Mouse (Mus musculus): ENCODE measurements around the gene Ank. TPM values are rescaled to one million over a fixed set of nuclear protein-coding genes. Genes with fewer than 3 reads are reported as not detected.

Gene Ank
- total RNA-seq, 2 experiments from 2014 or later = 12.7 to 46.5 TPM

DNA sequence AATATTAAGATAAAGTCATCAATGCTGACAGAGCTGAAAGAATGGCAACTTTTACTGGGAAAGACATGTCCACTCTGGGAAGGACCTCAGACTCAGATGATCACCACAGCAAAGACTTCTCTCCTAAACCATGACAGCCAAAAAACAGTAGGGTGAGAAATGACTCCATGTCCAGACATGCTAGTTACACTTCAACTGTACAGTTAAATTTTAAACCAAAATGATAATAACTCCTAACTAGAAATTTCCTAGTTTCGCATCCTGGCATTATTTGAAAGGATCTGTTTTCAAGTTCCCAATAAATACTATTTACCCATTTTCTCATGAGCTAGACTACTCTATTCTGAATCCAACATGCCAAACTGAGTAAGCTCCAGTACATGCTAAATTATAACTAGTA is 159.8 kb downstream of the Ank start:
- no peak for ATAC-seq (ENCODE audit: poor library complexity, severe bottlenecking)

DNA sequence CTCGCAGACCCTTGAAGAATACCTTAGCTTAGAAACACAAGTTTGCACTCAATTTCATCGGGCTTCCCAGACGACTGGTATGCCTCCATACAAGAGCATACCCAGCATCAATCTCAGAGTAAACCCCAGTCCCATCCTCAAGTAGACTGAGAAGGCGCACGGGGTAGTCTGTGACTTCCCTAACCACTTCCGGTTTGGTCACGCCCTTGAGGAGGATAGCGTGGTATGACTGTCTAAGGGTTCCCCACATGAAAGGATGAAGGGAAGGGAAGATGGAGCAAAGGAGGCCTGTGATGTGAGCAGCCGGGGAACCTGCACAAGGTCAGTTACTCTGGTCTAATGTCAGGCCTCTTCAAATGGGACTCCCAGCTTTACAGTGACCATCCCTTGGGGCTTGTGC is 161.3 kb downstream of the Ank start:
- ATAC-seq (ENCODE audit: poor library complexity, severe bottlenecking) = peak; percentile 41

DNA sequence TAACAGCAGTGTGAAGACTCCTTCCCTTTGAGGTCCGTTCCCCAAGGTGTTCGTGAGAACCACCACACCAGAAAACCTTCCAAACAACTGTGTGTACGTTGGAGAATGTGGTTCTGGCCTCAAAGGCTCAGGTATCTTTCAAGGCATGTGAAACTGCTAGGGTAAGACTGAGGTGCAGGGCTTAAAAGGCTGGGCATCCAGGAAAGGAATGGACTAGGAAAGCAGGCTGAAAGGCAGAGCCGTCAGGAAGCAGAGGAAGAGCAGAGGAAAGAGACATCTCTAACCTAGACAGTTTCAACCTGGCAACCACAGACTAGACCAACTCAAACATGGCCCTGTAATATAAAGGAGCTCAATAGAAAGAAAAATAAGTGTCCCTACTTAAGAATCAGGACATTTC is 162.6 kb downstream of the Ank start:
- ATAC-seq (ENCODE audit: poor library complexity, severe bottlenecking) = no peak

DNA sequence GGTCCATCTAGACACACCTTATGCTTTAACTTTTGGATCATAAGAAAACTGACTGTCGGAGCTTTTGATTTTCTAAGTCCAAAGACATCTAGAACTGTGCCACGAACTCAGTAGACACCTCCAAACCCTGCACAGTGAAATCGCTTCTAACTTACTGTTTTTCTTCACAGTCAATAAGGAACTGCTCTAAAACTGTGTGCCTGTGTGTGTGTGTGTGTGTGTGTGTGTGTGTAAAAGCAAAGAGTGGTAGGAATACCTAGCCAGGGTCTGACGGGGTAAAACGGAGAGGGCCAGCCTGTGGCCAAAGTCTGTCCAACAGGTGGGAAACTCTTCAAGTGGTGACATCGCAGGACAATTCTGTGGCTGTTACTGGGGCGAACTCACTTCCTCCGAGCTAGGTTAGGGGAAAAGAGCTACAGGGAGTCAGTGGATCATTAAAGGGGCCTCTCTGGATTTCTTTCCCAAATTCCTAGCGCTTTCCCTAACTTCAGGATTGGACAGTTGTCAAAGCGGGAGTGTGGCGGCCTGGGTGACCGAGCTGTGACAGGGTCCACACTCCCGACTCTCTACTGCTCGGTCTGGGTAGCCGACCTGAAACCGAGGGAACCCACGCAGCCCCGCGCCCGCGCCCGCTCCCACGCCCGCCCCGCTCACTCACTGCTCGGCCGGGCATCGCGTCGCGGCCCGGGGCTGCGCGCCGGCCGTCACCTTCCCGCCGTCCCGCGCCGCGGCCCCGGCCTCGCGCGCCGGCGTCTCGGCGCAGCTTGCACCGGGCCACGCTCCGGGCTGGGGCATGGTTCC is 163.5 kb downstream of the Ank start:
- no peak for ATAC-seq (ENCODE audit: poor library complexity, severe bottlenecking)

DNA sequence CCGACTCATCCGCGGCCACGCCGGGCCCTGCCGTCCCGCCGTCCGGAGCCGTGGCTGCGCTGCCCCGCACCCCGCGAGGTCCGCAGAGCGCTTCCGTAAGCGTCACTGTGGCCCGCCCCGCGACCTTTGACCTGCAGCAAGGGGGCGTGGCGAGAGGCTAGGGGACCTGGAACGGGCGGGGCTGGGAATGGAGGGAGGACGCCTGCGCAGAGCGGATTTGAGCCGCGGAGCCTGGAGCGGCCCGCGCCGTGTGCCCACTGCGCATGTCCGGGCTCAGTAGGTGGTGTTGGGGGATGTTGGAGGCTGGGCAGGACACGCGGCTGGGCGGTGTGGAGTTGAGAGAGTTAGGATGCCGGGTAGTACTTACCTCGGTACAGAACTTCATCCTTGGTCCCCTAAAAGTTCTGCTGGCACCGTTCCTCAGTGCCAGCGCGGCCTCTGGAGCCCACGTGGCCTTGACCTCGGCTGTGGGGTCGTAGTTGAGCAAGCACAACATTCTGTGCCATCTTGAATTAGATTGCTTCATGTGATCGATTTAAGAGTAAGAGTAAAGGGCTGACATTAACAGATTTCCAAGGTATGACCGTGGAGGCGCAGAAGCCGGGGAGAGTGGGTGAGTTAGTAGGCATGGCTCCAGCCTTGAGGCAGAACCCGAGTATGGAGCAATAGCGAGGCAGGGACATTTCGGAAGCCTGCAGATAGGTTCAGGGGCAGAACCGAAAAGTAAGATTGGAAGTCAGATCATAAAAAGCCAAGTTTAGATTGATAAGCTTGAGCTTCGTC is 164.3 kb downstream of the Ank start, which contains the start of gene Otulin:
Otulin (minus strand) TSS at position 93 of the 783 bp plus-strand sequence.
- peak; percentile 94 for ATAC-seq (ENCODE audit: poor library complexity, severe bottlenecking)

DNA sequence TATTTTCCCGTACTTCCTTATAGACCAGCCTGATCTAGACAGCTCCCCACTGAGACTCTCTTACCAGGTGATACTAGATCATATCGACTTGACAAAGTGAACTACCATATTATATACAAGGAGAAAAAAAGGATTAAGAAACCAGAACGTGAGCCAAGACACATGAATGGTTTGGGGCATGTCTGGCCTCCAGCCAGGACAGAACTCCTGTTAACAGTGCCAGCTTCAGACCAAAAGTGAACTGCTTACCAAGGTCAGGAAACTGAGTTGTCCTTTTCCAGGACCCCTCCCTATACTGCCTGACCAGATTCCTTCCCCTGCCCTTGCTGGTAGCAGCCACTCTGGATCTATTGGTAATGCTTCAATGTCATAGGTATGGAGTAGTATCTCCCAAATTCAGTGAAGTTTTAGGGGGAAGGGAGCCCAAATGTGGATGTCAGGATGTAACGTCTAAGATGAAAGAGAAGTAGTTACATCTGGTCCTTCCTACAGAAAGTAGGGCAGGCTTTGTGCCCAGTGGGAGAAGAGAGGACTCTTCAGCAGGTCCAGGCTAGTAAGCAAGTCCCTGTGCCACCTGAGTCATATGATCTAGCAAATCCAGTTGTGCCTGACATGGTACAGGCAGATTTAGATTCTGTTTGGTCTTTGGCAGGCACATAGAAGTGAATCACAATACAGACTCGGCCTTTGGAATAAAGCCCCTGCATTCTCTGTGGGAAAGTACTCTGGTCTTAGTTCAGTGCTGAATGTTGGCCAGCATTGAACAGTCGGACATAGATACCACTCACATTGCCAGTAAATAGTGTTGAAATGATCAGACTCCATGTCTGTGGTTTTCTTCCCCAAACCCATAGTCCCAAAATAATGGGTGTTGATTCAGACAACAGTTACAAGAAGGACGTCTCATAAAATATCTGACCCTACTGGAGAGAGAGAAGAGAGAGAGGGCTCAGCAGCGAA is 167.7 kb downstream of the Ank start:
- no peak for ATAC-seq (ENCODE audit: poor library complexity, severe bottlenecking)

DNA sequence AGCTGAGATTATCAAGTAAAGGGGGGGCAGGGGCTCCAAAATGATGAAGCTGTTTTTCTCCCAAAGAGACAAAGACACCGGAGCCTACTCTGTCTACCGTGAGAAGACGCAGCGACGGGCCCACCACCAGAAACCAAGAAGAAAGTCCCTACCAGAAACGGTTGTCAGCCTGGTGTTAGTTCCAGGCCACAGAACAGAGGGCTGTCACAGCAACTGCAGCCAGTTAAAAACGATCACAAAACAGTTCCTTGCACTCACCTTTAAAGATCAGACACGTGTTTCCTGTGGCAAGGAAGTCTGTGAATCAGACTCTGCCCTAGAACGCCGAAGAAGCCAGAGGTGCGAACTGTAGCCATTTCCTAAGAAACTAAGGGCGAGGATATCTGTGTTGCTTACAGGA is 174.7 kb downstream of the Ank start:
- ATAC-seq (ENCODE audit: poor library complexity, severe bottlenecking) = peak; percentile 82

DNA sequence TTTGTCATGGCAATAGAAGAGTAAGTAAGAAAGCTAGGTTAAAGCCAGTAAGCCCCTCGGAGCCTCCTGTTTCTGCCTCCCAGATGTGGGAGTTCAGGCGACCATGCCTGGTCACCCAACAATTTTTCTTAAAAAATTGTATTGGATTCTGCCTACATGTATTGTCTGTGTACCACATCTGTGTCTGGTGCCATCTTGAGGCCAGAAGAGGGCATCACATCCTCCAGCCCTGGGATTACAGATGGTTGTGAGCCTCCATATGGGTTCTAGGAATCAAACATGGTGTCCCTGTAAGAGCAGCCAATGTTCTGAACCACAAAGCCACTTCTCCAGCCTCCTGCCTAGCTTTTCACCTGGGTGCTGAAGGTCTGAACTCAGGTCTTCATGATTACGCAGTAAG is 176.4 kb downstream of the Ank start:
- peak; percentile 78 for ATAC-seq (ENCODE audit: poor library complexity, severe bottlenecking)

Other genes with a start within 250 kb of the Ank start
- gene Otulin, start 164.0 kb downstream of the Ank start, total RNA-seq (2015) = 69.0 and 83.8 TPM in 2 replicates
- 40.1 and 40.6 TPM in 2 replicates for gene Otulin, start 164.0 kb downstream of the Ank start, total RNA-seq (2017)
- 215 and 219 TPM in 2 replicates for gene Otulinl, start 214.9 kb downstream of the Ank start, total RNA-seq (2015)
- gene Otulinl, start 214.9 kb downstream of the Ank start, total RNA-seq (2017) = 83.1 and 85.6 TPM in 2 replicates

All from megakaryocyte, adult 5-6 weeks (primary cell).